Mouse (Mus musculus): ENCODE results near the gene Dusp16. TPM values are rescaled to one million over a fixed set of nuclear protein-coding genes. Genes with fewer than 3 reads are reported as not detected.
A peak's percentile ranks its signal among the peaks of the same experiment; 100 is the strongest.
"Not testable (repeated sequence)": the region's sequence is repeated elsewhere in the genome, so short reads cannot be mapped to it uniquely, and the experiment has no call there.

The Dusp16 gene
- polyA plus RNA-seq, 1 experiment from 2014 or later, result 17.0 TPM

DNA sequence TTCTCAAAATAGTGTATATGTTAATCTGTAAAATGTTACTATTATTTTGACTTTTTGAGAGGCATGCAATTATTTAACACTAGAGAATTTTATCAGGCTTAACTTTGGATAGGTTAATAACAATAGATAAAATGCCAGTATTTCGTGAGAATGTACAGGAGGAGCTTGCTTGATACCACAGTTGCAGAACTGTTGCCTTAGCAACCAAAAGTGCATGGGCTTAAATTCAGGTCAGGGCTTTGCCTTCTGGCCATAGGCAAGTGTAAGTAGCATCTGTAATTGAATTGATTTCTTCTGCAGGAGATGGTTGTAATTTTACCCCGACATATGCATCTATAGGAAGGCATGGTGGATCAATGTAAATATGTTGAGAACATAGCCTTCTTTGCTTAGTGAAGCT, 107.4 kb downstream of the Dusp16 start:
- Histone ChIP-seq H3K9ac (replicated peaks) (no peak overlapping the region), H3K36me3 (no peaks in the 10 kb centered on the region), H3K4me3 (no peak overlapping the region), H3K27ac (replicated peaks) (no peak overlapping the region), H3K9me3 (no peaks in the 10 kb centered on the region), H3K4me1 (peaks cover 4% of the 10 kb centered on the region; the same call in 1 of the 2 replicates), H3K4me2 (replicated peaks) (no peak overlapping the region), H3K27me3 (no peaks in the 10 kb centered on the region)
- WGBS, result 44% methylated on average over 2 of the region's 2 CpGs
- ATAC-seq (ENCODE audit: low FRiP score, low read depth), result no peak

DNA sequence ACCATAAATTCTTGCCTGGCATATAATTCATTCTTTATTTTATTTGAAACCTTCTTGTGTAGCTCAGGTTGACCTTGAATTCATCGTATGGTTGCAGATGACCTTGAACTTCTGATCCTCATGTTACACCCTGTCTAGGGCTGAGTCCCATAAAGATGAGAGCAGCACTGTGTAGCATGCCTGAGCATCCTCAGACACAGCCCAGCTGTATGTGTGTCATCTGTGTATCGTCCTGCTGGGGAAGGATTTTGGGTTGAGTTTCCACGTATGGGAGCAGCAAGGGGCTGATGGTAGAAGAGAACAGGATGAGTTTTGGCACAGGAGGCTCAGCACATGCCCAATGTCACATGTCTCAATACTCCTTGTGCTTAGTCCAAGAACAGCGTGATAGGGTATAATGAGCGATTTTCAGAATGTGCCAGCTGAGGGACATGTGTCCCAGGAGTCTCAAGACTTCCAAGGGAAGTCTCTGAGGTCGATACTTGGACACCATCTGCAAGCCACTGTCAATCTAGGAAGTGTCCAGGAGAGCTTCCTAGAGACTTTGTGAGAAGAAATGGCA, 108.0 kb downstream of the Dusp16 start:
- Histone ChIP-seq H3K4me3 (no peak overlapping the region), H3K4me2 (replicated peaks) (no peak overlapping the region), H3K36me3 (no peaks in the 10 kb centered on the region), H3K9me3 (no peaks in the 10 kb centered on the region), H3K27ac (replicated peaks) (no peak overlapping the region), H3K9ac (replicated peaks) (no peak overlapping the region), H3K27me3 (no peaks in the 10 kb centered on the region), H3K4me1 (peaks cover 4% of the 10 kb centered on the region; the same call in 1 of the 2 replicates)
- ATAC-seq (ENCODE audit: low FRiP score, low read depth), result peak; percentile 38; the same call in 1 of the 2 replicates
- 84% methylated on average over 6 of the region's 6 CpGs for WGBS

DNA sequence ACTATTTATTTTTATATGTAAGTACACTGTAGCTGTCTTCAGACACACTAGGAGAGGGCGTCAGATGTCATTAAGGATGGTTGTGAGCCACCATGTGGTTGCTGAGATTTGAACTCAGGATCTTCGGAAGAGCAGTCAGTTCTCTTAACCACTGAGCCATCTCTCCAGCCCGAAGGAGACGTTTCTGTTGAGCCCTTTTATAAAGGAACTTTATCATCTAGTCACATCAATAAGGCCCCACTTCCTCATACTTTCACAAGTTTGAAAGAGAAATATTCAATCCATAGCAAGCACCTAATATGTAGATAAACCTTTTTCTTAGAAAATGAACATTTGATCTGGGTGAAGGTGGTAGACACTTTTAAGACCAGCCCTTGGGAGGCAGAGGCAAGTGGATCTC, 113.1 kb downstream of the Dusp16 start:
- not testable (repeated sequence) for H3K9ac ChIP-seq (replicated peaks); H3K4me3 ChIP-seq; H3K4me2 ChIP-seq (replicated peaks); H3K4me1 ChIP-seq; H3K27me3 ChIP-seq; H3K27ac ChIP-seq (replicated peaks); H3K9me3 ChIP-seq; ATAC-seq (ENCODE audit: low FRiP score, low read depth); H3K36me3 ChIP-seq
- 95% methylated on average over 4 of the region's 4 CpGs for WGBS

DNA sequence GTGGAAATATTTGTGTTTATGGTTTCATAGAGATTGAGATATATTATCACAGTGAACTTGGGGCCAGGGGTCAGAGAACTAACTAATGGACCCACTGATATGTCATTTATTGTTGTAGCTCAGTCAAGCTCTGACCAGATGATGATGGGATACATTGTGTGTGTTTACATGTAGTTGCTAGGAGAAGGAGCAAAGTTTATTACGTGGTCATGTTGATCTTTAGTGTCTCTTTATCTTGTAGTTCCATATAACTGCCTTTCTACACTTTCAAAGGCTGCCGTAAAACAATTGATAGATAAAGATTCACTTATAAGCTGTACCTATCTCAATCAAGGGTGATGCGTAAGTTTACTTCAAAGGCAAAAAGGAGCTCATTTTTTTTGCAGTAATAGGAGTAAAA, 114.4 kb downstream of the Dusp16 start:
- no peaks in the 10 kb centered on the region for H3K9me3 ChIP-seq
- no peak overlapping the region for H3K4me2 ChIP-seq (replicated peaks)
- no peak overlapping the region for H3K4me3 ChIP-seq
- no peak for ATAC-seq (ENCODE audit: low FRiP score, low read depth)
- WGBS, result 84% methylated on average over 3 of the region's 3 CpGs
- H3K4me1 ChIP-seq, result no peaks in the 10 kb centered on the region
- no peaks in the 10 kb centered on the region for H3K27me3 ChIP-seq
- no peak overlapping the region for H3K9ac ChIP-seq (replicated peaks)
- H3K27ac ChIP-seq (replicated peaks), result no peak overlapping the region
- no peaks in the 10 kb centered on the region for H3K36me3 ChIP-seq

DNA sequence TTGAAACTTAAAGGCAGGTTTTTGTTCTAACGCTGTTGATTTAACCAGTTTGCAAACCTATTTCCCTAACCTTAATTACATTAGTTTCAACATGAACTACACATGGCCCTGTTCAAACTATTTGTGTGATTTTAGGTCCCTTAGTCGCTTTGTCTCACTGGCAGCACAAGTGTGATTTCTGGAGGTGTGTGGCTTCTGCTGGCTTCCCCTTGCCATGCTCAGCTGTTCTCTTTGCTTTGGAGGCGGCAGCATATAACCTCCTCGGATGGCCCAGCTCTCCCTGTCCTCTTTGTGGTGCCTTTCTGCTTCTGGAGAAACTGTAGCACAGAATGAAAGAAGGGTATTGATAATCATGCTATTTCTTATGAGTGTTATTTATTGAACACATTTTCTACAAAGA, 114.9 kb downstream of the Dusp16 start:
- H3K27ac ChIP-seq (replicated peaks), result no peak overlapping the region
- WGBS, result 86% methylated on average over 4 of the region's 4 CpGs
- no peaks in the 10 kb centered on the region for H3K36me3 ChIP-seq
- ATAC-seq (ENCODE audit: low FRiP score, low read depth), result no peak
- H3K4me1 ChIP-seq, result no peaks in the 10 kb centered on the region
- no peak overlapping the region for H3K4me3 ChIP-seq
- H3K4me2 ChIP-seq (replicated peaks), result no peak overlapping the region
- no peak overlapping the region for H3K9ac ChIP-seq (replicated peaks)
- no peaks in the 10 kb centered on the region for H3K27me3 ChIP-seq
- H3K9me3 ChIP-seq, result no peaks in the 10 kb centered on the region

DNA sequence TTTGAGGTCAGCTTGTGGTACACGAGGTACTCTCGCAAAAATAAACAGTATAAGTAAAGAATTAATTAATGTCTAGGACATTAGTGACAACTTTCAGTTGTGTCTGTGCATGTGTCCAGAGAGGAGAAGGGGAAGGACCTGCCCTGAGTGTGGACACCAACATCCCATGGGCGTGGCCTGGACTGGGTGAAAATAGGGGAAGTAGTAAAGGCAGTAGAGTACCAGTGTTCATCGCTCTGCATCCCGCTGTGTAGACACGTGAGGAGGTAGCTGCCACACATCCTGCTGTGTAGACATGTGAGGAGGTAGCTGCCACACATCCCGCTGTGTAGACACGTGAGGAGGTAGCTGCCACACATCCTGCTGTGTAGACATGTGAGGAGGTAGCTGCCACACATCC, 118.7 kb downstream of the Dusp16 start:
- not testable (repeated sequence) for H3K9me3 ChIP-seq; H3K9ac ChIP-seq (replicated peaks); H3K4me3 ChIP-seq; ATAC-seq (ENCODE audit: low FRiP score, low read depth); H3K4me1 ChIP-seq; H3K27me3 ChIP-seq; H3K27ac ChIP-seq (replicated peaks); H3K4me2 ChIP-seq (replicated peaks); H3K36me3 ChIP-seq
- 86% methylated on average over 8 of the region's 8 CpGs for WGBS

DNA sequence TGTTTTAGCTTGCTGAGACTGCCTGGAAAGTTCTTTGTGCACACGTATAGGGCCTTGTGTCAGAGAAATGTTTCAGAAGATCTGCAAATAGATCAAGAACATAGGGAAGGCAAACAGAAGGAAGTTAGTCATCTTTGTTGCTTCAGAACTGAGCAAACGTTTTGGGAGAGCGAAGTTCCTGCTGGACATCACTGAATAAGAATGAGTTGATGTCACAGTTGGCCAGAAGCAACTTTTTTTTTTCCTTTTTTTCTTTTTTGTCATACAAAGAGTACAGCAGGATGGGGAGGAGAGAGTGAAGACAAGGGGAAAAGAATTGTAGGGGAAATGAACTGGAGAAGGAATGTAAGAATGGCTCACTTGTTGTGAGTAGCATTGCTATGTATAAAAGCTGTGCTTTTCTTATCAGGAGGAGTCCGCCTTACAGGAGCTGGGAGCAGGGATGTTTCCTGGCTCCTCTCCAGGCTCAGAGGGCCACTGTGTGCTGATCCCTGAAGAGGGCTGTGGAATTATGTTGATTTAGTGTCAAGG, 121.5 kb downstream of the Dusp16 start:
- no peak for ATAC-seq (ENCODE audit: low FRiP score, low read depth)
- H3K9me3 ChIP-seq, result no peaks in the 10 kb centered on the region
- no peak overlapping the region for H3K4me3 ChIP-seq
- no peaks in the 10 kb centered on the region for H3K4me1 ChIP-seq
- H3K9ac ChIP-seq (replicated peaks), result no peak overlapping the region
- H3K4me2 ChIP-seq (replicated peaks), result no peak overlapping the region
- H3K27me3 ChIP-seq, result no peaks in the 10 kb centered on the region
- H3K36me3 ChIP-seq, result no peaks in the 10 kb centered on the region
- 59% methylated on average over 4 of the region's 4 CpGs for WGBS
- H3K27ac ChIP-seq (replicated peaks), result no peak overlapping the region

DNA sequence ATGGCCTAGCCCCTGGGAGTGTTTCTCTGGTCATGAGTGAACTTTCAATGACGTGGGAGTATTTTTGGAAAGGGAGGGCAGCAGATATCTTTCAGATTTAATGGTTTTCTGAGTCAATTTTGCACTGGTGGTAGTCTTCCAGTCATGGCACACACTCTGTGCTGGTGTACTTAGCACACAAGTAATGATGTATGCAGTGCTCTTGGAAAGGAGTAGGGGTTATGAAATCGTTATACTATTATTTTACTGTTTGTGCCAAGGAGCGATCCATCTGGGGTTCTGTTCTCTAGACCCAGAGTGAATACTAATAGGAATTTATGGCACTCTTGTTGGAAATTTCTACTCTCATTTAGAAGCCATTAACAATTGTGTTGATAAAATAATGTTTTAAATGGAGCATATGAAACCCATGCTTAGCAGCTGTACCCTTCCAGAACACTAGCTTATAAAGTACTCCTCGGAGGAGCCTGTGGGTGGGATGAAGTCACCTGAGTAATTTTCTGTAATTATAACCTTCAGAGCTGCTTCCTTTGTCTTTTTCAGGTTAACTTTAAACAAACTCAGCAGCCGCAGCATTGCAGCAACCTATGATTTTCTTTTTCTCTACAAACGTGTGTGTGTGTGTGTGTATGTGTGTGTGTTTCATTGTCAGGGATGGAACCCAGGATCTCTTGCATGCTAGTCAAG, 123.1 kb downstream of the Dusp16 start:
- H3K27me3 ChIP-seq, result no peaks in the 10 kb centered on the region
- WGBS, result 86% methylated on average over 6 of the region's 6 CpGs
- H3K36me3 ChIP-seq, result no peaks in the 10 kb centered on the region
- H3K9me3 ChIP-seq, result no peaks in the 10 kb centered on the region
- H3K4me3 ChIP-seq, result no peak overlapping the region
- no peak overlapping the region for H3K4me2 ChIP-seq (replicated peaks)
- ATAC-seq (ENCODE audit: low FRiP score, low read depth), result no peak
- H3K4me1 ChIP-seq, result no peaks in the 10 kb centered on the region
- H3K9ac ChIP-seq (replicated peaks), result no peak overlapping the region
- no peak overlapping the region for H3K27ac ChIP-seq (replicated peaks)

DNA sequence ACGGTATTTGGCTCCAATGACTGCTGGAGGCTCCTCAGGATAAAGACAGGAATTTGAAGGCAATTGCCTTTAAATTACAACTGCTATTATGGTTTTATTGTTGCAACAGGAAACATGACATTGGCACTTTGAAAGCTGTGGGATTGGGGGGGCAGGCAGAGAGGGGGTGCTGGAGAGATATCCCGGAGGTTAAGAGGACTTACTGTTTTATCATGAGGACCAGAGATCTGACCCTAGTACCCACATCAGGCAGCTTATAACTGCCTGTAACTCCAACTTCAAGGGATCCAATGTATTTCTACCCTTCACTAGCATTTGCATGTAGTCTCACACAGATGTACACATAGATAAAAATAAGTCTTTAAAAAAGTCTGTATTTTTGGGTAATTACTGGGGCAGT, 123.9 kb downstream of the Dusp16 start:
- ATAC-seq (ENCODE audit: low FRiP score, low read depth), result no peak
- no peaks in the 10 kb centered on the region for H3K36me3 ChIP-seq
- 92% methylated on average over 2 of the region's 2 CpGs for WGBS

DNA sequence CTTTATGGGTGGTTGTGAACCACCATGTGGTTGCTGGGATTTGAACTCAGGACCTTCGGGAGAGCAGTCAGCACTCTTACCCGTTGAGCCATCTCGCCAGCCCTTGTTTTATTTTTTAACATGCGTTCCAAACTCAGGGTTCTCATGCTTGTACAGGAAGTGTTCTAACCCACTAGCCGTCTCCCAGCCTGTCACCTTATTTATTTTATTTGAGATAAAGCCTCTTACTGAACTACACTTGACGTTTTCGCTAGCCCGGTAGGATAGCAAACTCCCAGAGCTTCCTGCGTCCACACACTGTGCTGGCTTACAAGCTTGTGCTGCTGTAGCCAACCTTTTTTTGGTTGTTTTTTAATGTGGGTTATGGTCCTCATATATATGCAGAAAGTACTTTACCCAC, 126.6 kb downstream of the Dusp16 start:
- Histone ChIP-seq H3K9me3 (no peaks in the 10 kb centered on the region), H3K4me1 (no peaks in the 10 kb centered on the region), H3K4me3 (no peak overlapping the region), H3K27ac (replicated peaks) (no peak overlapping the region), H3K9ac (replicated peaks) (no peak overlapping the region), H3K36me3 (no peaks in the 10 kb centered on the region), H3K27me3 (no peaks in the 10 kb centered on the region), H3K4me2 (replicated peaks) (no peak overlapping the region)
- WGBS, result 87% methylated on average over 9 of the region's 9 CpGs
- no peak for ATAC-seq (ENCODE audit: low FRiP score, low read depth)

More for the DNA sequence above, 123.9 kb downstream of the Dusp16 start:
- Histone ChIP-seq H3K27ac (replicated peaks) (no peak overlapping the region), H3K4me2 (replicated peaks) (no peak overlapping the region), H3K9me3 (no peaks in the 10 kb centered on the region), H3K4me1 (no peaks in the 10 kb centered on the region), H3K9ac (replicated peaks) (no peak overlapping the region), H3K4me3 (no peak overlapping the region), H3K27me3 (no peaks in the 10 kb centered on the region)

Measured in midbrain, embryonic 12.5 days (tissue).